Mouse (Mus musculus) kidney, embryonic 14.5 days (tissue): ENCODE measurements around the gene Heyl. TPM values are rescaled to one million over a fixed set of nuclear protein-coding genes. Genes with fewer than 3 reads are reported as not detected.
"Not testable (repeated sequence)": the region's sequence is repeated elsewhere in the genome, so short reads cannot be mapped to it uniquely, and the experiment has no call there.

ENCODE experiments used
- ATAC-seq: fragments of 200-750 bp; cut with Nextera tagmentation; 2 replicates; pipeline ENCODE4 v1.8.0; 2017; ENCODE audit warnings: moderate number of reproducible peaks, mild to moderate bottlenecking, moderate TSS enrichment, moderate library complexity; ENCODE audit not compliant: low FRiP score, low TSS enrichment
- H3K27ac ChIP-seq: fragments of 300-500 bp; sonication (generic); 2 replicates; pipeline ENCODE4 v1.5.1; 2014; ENCODE audit warnings: low read depth, mild to moderate bottlenecking, low read length, moderate library complexity, mixed read lengths
- H3K27me3 ChIP-seq: fragments of 300-500 bp; sonication (generic); 2 replicates; pipeline ENCODE4 v1.6.1; 2014; ENCODE audit warnings: mild to moderate bottlenecking, low read length; ENCODE audit not compliant: control insufficient read depth, insufficient read depth
- H3K36me3 ChIP-seq: fragments of 300-500 bp; sonication (generic); 2 replicates; pipeline ENCODE4 v1.6.1; 2014; ENCODE audit warnings: low read length, mixed read lengths; ENCODE audit not compliant: control insufficient read depth, insufficient read depth
- H3K4me1 ChIP-seq: fragments of 300-500 bp; sonication (generic); 2 replicates; pipeline ENCODE4 v1.6.1; 2014; ENCODE audit warnings: low read length, mixed read lengths; ENCODE audit not compliant: control insufficient read depth, insufficient read depth
- H3K4me2 ChIP-seq: fragments of 300-500 bp; sonication (generic); replicated peaks from 2 replicates; pipeline ENCODE4 v1.6.1; 2014; ENCODE audit warnings: low read depth, mild to moderate bottlenecking, low read length
- H3K4me3 ChIP-seq: fragments of 300-500 bp; sonication (generic); 2 replicates; pipeline ENCODE4 v1.5.1; 2014; ENCODE audit warnings: mild to moderate bottlenecking, low read length
- H3K9ac ChIP-seq: fragments of 300-500 bp; sonication (generic); 2 replicates; pipeline ENCODE4 v1.6.1; 2014; ENCODE audit warnings: low read depth, mild to moderate bottlenecking, low read length, moderate library complexity
- H3K9me3 ChIP-seq: fragments of 300-500 bp; sonication (generic); 2 replicates; pipeline ENCODE4 v1.6.1; 2016; ENCODE audit warnings: low read length; ENCODE audit not compliant: control insufficient read depth
- WGBS: fragments of 180-500 bp; shearing (Covaris S2); extraction: QIAGEN DNeasy Blood & Tissue Kit; methylation state at CpG from one replicate; pipeline ENCODE4 v1.1.7; 2014; 5-methylcytosine and 5-hydroxymethylcytosine counted together
- polyA plus RNA-seq: library from polyadenylated mRNA; unstranded; fragments of >200 nt; fragmentation: Nextera tagmentation; extraction: Ambion mirVana; gene quantifications from 2 replicates; pipeline ENCODE4 v1.2.1, GENCODE M21; 2014

Gene Heyl
- polyA plus RNA-seq, 1 experiment from 2014 or later, result 50.2 TPM

DNA sequence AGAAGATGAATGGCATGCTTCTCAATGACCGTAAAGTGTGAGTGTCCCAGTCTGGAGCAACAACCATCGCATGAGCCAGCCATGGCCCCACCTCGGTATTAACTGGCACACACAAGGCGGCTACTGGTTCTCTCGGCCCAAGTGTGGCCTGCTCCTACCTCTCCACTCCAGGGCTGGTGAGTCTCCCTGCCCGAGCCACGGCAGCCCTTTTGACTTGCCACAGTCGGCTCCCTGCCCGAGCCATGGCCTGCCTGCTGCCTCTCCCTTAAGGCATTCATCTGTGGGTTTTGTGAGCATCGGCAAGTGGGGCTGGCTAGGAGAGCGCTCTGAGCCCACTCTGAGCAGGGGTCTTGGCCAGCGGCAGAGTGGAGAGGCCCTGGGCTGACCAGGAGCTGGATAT lies 55.7 kb downstream of the Heyl start:
- Histone ChIP-seq H3K4me3 (no peak overlapping the region), H3K4me1 (peaks cover 17% of the 10 kb centered on the region), H3K9me3 (no peaks in the 10 kb centered on the region), H3K9ac (no peak overlapping the region), H3K27me3 (no peaks in the 10 kb centered on the region), H3K4me2 (no peak overlapping the region), H3K36me3 (peaks cover 86% of the 10 kb centered on the region), H3K27ac (no peak overlapping the region)
- WGBS, result 88% methylated on average over 12 of the region's 12 CpGs
- ATAC-seq, result no peak

- Histone ChIP-seq H3K9ac (no peak overlapping the region), H3K27ac (no peak overlapping the region), H3K36me3 (peaks cover 97% of the 10 kb centered on the region), H3K9me3 (no peaks in the 10 kb centered on the region), H3K4me1 (no peaks in the 10 kb centered on the region), H3K27me3 (no peaks in the 10 kb centered on the region), H3K4me3 (no peak overlapping the region), H3K4me2 (no peak overlapping the region)
- WGBS, result 91% methylated on average over 3 of the region's 3 CpGs
- ATAC-seq, result no peak
Observed at GRCm38 (mm10) chr4:123292390-123292789, 59.0 kb downstream of the Heyl start.

- no peaks in the 10 kb centered on the region for H3K4me1 ChIP-seq
- H3K9me3 ChIP-seq, result no peaks in the 10 kb centered on the region
- no peak overlapping the region for H3K4me3 ChIP-seq
- H3K27ac ChIP-seq, result no peak overlapping the region
- no peak overlapping the region for H3K9ac ChIP-seq
- H3K27me3 ChIP-seq, result no peaks in the 10 kb centered on the region
- no peak for ATAC-seq
- 78% methylated on average over 7 of the region's 7 CpGs for WGBS
- peaks cover 97% of the 10 kb centered on the region for H3K36me3 ChIP-seq
- H3K4me2 ChIP-seq, result no peak overlapping the region
Observed at GRCm38 (mm10) chr4:123292989-123293388, 59.6 kb downstream of the Heyl start.

DNA sequence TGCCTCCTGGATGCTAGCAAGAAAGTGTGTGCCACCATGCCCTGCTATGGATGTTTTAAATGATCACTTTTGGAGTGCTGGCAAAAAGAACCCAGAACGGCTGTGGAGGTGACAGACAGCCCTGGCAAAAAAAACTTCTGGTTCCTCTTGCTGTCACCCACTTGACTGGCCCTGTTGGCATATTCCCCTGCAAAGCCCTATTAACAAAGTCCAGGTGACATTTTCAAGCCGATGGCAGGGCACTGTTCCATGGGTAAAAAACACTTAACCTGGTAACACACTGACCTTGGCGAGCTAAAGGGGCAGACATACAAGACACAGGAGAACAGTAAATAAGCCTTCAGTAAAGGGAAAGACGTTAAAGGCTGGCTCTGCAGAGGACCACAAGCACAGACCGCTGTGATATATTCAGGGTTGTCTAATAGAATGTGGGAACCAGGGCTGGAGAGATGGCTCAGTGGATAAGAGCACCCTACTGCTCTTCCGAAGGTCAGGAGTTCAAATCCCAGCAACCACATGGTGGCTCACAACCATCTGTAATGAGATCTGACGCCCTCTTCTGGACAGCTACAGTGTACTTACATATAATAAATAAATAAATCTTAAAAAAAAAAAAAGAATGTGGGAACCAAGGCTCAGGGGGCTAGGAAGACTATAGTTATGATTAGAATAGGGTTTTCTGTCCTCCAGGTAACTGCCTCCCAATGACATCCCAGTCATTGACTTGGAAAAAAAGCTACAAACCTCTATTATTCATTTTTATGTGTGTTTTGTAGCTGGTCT lies 60.5 kb downstream of the Heyl start:
- Histone ChIP-seq H3K9me3 (no peaks in the 10 kb centered on the region), H3K4me1 (no peaks in the 10 kb centered on the region), H3K4me2 (no peak overlapping the region), H3K9ac (no peak overlapping the region), H3K36me3 (peaks cover 94% of the 10 kb centered on the region), H3K27ac (no peak overlapping the region), H3K4me3 (no peak overlapping the region), H3K27me3 (no peaks in the 10 kb centered on the region)
- no peak for ATAC-seq
- WGBS, result 76% methylated on average over 7 of the region's 7 CpGs

DNA sequence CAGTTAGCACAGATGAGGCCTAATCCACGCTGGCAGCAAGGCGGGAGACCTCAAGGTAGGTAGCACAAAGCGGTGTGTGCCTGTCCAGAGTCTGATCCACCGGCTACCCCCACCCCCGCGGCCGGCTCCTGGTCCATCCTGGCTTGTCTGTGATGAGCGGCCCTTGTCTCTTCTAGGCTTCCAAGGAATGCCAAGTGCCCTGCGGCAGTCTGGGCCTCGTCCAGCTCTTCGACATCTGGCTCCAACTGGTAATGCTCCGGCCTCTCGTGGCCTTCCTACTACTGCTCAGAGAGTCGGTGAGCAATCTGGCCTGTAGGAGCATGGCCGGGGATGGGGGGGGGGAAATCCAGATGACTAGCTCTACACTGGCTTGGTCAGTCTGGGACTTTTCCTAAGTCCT lies 61.7 kb downstream of the Heyl start:
- H3K27ac ChIP-seq, H3K4me1 ChIP-seq, ATAC-seq, H3K27me3 ChIP-seq, H3K9ac ChIP-seq, H3K4me3 ChIP-seq, H3K9me3 ChIP-seq, H3K4me2 ChIP-seq: not testable (repeated sequence)
- 92% methylated on average over 15 of the region's 15 CpGs for WGBS
- peaks cover 94% of the 10 kb centered on the region for H3K36me3 ChIP-seq

GRCm38 (mm10) chr4:123295516-123296147 lies 62.3 kb downstream of the Heyl start:
- Histone ChIP-seq H3K9ac (no peak overlapping the region), H3K27me3 (no peaks in the 10 kb centered on the region), H3K4me3 (no peak overlapping the region), H3K4me2 (no peak overlapping the region), H3K4me1 (no peaks in the 10 kb centered on the region), H3K9me3 (no peaks in the 10 kb centered on the region), H3K27ac (no peak overlapping the region), H3K36me3 (peaks cover 96% of the 10 kb centered on the region)
- 79% methylated on average over 18 of the region's 21 CpGs for WGBS
- ATAC-seq, result no peak

DNA sequence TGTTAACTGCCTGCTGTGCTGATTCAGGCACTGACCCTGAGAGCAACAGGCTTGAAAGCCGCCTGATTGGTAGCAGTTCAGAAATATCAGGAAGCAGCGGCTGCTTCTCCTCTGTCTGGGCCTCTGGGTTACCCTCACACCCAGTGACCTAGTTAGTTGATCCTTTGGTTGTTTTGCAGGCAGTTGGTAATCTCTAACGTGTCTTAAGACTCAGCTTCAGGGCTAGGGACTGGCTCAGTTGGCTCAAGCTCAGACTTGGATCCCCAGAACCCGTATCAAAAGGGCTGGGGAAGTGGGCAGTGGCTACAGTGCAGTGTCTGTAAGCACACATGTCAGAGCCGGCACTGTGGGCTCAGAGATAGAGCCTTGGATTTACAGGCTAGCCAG lies 62.8 kb downstream of the Heyl start:
- 86% methylated on average over 5 of the region's 5 CpGs for WGBS
- Histone ChIP-seq H3K9me3 (no peaks in the 10 kb centered on the region), H3K4me1 (no peaks in the 10 kb centered on the region), H3K4me2 (no peak overlapping the region), H3K9ac (no peak overlapping the region), H3K27me3 (no peaks in the 10 kb centered on the region), H3K27ac (no peak overlapping the region), H3K4me3 (no peak overlapping the region), H3K36me3 (peaks cover 93% of the 10 kb centered on the region)
- ATAC-seq, result no peak

DNA sequence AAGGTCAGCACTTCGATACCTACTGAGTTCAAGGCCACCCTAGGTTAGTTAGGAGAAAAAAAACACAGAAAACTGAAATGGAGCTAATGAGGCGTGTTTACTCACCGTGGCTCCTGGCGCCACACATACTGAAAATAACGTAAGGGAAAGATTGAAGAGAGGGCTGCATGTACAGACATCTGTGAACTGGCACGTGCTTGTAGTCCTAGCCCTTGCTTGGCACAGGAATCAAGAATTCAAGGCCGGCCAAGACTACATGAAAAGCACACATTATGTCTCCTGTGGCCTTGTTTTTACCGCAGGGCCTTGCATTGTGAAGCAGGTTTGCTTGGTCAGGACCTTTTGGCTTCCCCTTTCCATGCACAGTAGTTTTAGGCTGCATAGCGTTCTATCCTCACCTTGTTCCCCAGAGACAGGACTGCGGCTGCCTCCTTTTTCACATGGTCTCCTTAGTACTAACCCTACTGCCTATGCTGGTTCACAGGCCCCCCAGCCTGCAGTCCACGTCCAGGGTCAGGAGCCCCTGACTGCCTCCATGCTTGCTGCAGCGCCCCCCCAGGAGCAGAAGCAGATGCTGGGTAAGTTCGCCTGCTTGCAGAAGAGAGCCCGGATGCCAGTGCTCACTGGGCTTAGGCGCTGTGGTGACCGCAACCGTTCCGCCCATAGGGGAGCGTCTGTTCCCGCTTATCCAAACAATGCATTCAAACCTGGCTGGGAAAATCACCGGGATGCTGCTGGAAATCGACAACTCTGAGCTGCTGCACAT lies 64.0 kb downstream of the Heyl start:
- WGBS, result 94% methylated on average over 22 of the region's 22 CpGs
- no peak for ATAC-seq
- H3K36me3 ChIP-seq, result peaks cover 89% of the 10 kb centered on the region
- H3K27me3 ChIP-seq, result no peaks in the 10 kb centered on the region
- H3K4me1 ChIP-seq, result no peaks in the 10 kb centered on the region
- no peak overlapping the region for H3K9ac ChIP-seq
- H3K4me2 ChIP-seq, result no peak overlapping the region
- no peaks in the 10 kb centered on the region for H3K9me3 ChIP-seq
- no peak overlapping the region for H3K4me3 ChIP-seq
- H3K27ac ChIP-seq, result no peak overlapping the region

DNA sequence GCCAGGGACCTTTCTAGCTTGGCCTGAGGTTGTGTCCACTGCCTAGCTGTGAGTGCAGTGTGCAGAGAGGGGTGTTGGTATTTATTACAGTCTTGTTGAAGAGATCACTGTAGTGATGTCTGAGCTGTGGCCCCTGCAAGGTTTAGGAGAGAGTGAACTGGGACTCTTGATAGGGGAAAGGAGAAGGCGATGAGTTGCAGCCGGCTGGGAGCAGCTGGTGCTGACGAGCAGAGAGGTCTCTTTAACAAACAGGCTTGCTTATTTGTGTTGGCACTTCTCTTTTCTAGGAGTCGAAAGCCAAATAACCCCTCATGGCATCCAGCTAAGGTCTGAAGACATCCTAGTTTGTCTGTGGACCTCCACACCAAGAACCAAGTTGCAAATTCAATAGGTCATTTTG lies 64.9 kb downstream of the Heyl start:
- WGBS, result 79% methylated on average over 4 of the region's 4 CpGs
- Histone ChIP-seq H3K9ac (no peak overlapping the region), H3K27ac (no peak overlapping the region), H3K9me3 (no peaks in the 10 kb centered on the region), H3K4me3 (no peak overlapping the region), H3K4me2 (no peak overlapping the region), H3K4me1 (no peaks in the 10 kb centered on the region), H3K27me3 (no peaks in the 10 kb centered on the region), H3K36me3 (peaks cover 88% of the 10 kb centered on the region)
- ATAC-seq, result no peak
